Mouse (Mus musculus): ENCODE measurements around the gene Nphs1. TPM values are rescaled to one million over a fixed set of nuclear protein-coding genes. Genes with fewer than 3 reads are reported as not detected.

Nphs1 gene
- polyA plus RNA-seq (2015; fragmentation: Nextera tagmentation; extraction: Ambion mirVana), result 3.7 and 5.7 TPM in 2 replicates

- peaks cover 97% of the 10 kb centered on the region for H3K27me3 ChIP-seq (replicated peaks)
- peaks cover 25% of the 10 kb centered on the region for H3K4me1 ChIP-seq
- peak within 1 kb of the TSS; percentile 46 for H3K4me2 ChIP-seq
- ATAC-seq (ENCODE audit: insufficient read depth, low FRiP score, low read depth), result peak; percentile 76; the same call in 1 of the 2 replicates
- H3K27ac ChIP-seq, result peak within 1 kb of the TSS; percentile 48
- WGBS, result 2% methylated on average over 16 of the region's 16 CpGs
- H3K9me3 ChIP-seq, result no peaks in the 10 kb centered on the region
- no peak within 1 kb of the TSS for H3K9ac ChIP-seq
- peak within 1 kb of the TSS; percentile 24 for H3K4me3 ChIP-seq (replicated peaks)
- H3K36me3 ChIP-seq, result no peaks in the 10 kb centered on the region
These were observed at the start of gene Nphs1, which contains the start of gene Kirrel2 for GRCm38 (mm10) chr7:30457629-30458330. Gene Nphs1, plus strand, starts transcription at chr7:30458315. Gene Kirrel2, minus strand, starts transcription at chr7:30457690.

GRCm38 (mm10) chr7:30408639-30409038 is 49.5 kb upstream of the Nphs1 start:
- H3K9ac ChIP-seq, result no peak overlapping the region
- no peak overlapping the region for H3K4me2 ChIP-seq
- no peaks in the 10 kb centered on the region for H3K36me3 ChIP-seq
- ATAC-seq (ENCODE audit: insufficient read depth, low FRiP score, low read depth), result no peak
- H3K4me1 ChIP-seq, result no peaks in the 10 kb centered on the region
- no peak overlapping the region for H3K27ac ChIP-seq
- no peaks in the 10 kb centered on the region for H3K27me3 ChIP-seq (replicated peaks)
- 79% methylated on average over 3 of the region's 3 CpGs for WGBS
- no peak overlapping the region for H3K4me3 ChIP-seq (replicated peaks)
- no peaks in the 10 kb centered on the region for H3K9me3 ChIP-seq

GRCm38 (mm10) chr7:30409789-30410188 is 48.3 kb upstream of the Nphs1 start:
- 34% methylated on average over 2 of the region's 2 CpGs for WGBS
- Histone ChIP-seq H3K27ac (no peak overlapping the region), H3K9ac (no peak overlapping the region), H3K4me2 (no peak overlapping the region), H3K27me3 (replicated peaks) (no peaks in the 10 kb centered on the region), H3K36me3 (no peaks in the 10 kb centered on the region), H3K4me1 (no peaks in the 10 kb centered on the region), H3K9me3 (no peaks in the 10 kb centered on the region), H3K4me3 (replicated peaks) (no peak overlapping the region)
- no peak for ATAC-seq (ENCODE audit: insufficient read depth, low FRiP score, low read depth)

- Histone ChIP-seq H3K27me3 (replicated peaks) (no peaks in the 10 kb centered on the region), H3K36me3 (no peaks in the 10 kb centered on the region), H3K27ac (no peak overlapping the region), H3K4me2 (no peak overlapping the region), H3K9me3 (no peaks in the 10 kb centered on the region), H3K4me3 (replicated peaks) (no peak overlapping the region), H3K9ac (no peak overlapping the region), H3K4me1 (no peaks in the 10 kb centered on the region)
- WGBS, result 60% methylated on average over 3 of the region's 3 CpGs
- ATAC-seq (ENCODE audit: insufficient read depth, low FRiP score, low read depth), result no peak
These were observed 47.1 kb upstream of the Nphs1 start for GRCm38 (mm10) chr7:30411023-30411422.

- Histone ChIP-seq H3K36me3 (no peaks in the 10 kb centered on the region), H3K4me1 (no peaks in the 10 kb centered on the region), H3K27me3 (replicated peaks) (no peaks in the 10 kb centered on the region), H3K9ac (no peak overlapping the region), H3K27ac (0 out of 2 replicates have a peak overlapping the region, but pooled peaks have one; percentile 31), H3K4me3 (replicated peaks) (no peak overlapping the region), H3K9me3 (no peaks in the 10 kb centered on the region), H3K4me2 (no peak overlapping the region)
- peak; percentile 18; the same call in 1 of the 2 replicates for ATAC-seq (ENCODE audit: insufficient read depth, low FRiP score, low read depth)
- WGBS, result 44% methylated on average over 4 of the region's 4 CpGs
These were observed 45.4 kb upstream of the Nphs1 start for GRCm38 (mm10) chr7:30412735-30413147.

- WGBS, result 60% methylated on average over 5 of the region's 5 CpGs
- Histone ChIP-seq H3K9me3 (no peaks in the 10 kb centered on the region), H3K27me3 (replicated peaks) (no peaks in the 10 kb centered on the region), H3K27ac (0 out of 2 replicates have a peak within 1 kb of the TSS, but pooled peaks have one; percentile 31), H3K4me2 (no peak within 1 kb of the TSS), H3K4me1 (no peaks in the 10 kb centered on the region), H3K9ac (no peak within 1 kb of the TSS), H3K36me3 (no peaks in the 10 kb centered on the region), H3K4me3 (replicated peaks) (0 out of 2 replicates have a peak within 1 kb of the TSS, but pooled peaks have one; percentile 1)
- no peak for ATAC-seq (ENCODE audit: insufficient read depth, low FRiP score, low read depth)
These were observed 44.5 kb upstream of the Nphs1 start, which contains the start of gene Tyrobp for GRCm38 (mm10) chr7:30413596-30413995. Gene Tyrobp, plus strand, starts transcription at chr7:30413760.

GRCm38 (mm10) chr7:30417856-30418255 is 40.3 kb upstream of the Nphs1 start:
- Histone ChIP-seq H3K27ac (no peak overlapping the region; the same call in 1 of the 2 replicates), H3K4me3 (replicated peaks) (no peak overlapping the region), H3K9me3 (no peaks in the 10 kb centered on the region), H3K4me2 (no peak overlapping the region), H3K9ac (no peak overlapping the region), H3K36me3 (no peaks in the 10 kb centered on the region), H3K27me3 (replicated peaks) (no peaks in the 10 kb centered on the region), H3K4me1 (peaks cover 12% of the 10 kb centered on the region; the same call in 1 of the 2 replicates)
- no peak for ATAC-seq (ENCODE audit: insufficient read depth, low FRiP score, low read depth)
- 71% methylated on average over 9 of the region's 9 CpGs for WGBS

GRCm38 (mm10) chr7:30419561-30420499 is 38.3 kb upstream of the Nphs1 start, which contains the start of gene Hcst:
Gene Hcst, minus strand, starts transcription at chr7:30419854.
- no peak for ATAC-seq (ENCODE audit: insufficient read depth, low FRiP score, low read depth)
- Histone ChIP-seq H3K9me3 (no peaks in the 10 kb centered on the region), H3K27ac (no peak within 1 kb of the TSS), H3K27me3 (replicated peaks) (no peaks in the 10 kb centered on the region), H3K36me3 (no peaks in the 10 kb centered on the region), H3K4me3 (replicated peaks) (no peak within 1 kb of the TSS), H3K9ac (no peak within 1 kb of the TSS), H3K4me1 (peaks cover 12% of the 10 kb centered on the region; the same call in 1 of the 2 replicates), H3K4me2 (no peak within 1 kb of the TSS)
- 65% methylated on average over 10 of the region's 10 CpGs for WGBS

- Histone ChIP-seq H3K36me3 (no peaks in the 10 kb centered on the region), H3K9ac (no peak overlapping the region), H3K9me3 (no peaks in the 10 kb centered on the region), H3K4me1 (peaks cover 12% of the 10 kb centered on the region; the same call in 1 of the 2 replicates), H3K4me2 (no peak overlapping the region), H3K27me3 (replicated peaks) (no peaks in the 10 kb centered on the region), H3K27ac (no peak overlapping the region), H3K4me3 (replicated peaks) (no peak overlapping the region)
- no peak for ATAC-seq (ENCODE audit: insufficient read depth, low FRiP score, low read depth)
- WGBS, result 67% methylated on average over 3 of the region's 3 CpGs
These were observed 37.4 kb upstream of the Nphs1 start for GRCm38 (mm10) chr7:30420673-30421072.

- Histone ChIP-seq H3K4me1 (peaks cover 12% of the 10 kb centered on the region; the same call in 1 of the 2 replicates), H3K27me3 (replicated peaks) (no peaks in the 10 kb centered on the region), H3K36me3 (no peaks in the 10 kb centered on the region), H3K4me2 (peak within 1 kb of the TSS; percentile 99), H3K9ac (peak within 1 kb of the TSS; percentile 41), H3K27ac (peak within 1 kb of the TSS; percentile 68), H3K4me3 (replicated peaks) (peak within 1 kb of the TSS; percentile 59), H3K9me3 (no peaks in the 10 kb centered on the region)
- 9% methylated on average over 31 of the region's 31 CpGs for WGBS
- ATAC-seq (ENCODE audit: insufficient read depth, low FRiP score, low read depth), result 0 out of 2 replicates have a peak, but pooled peaks have one; percentile 30
These were observed 36.8 kb upstream of the Nphs1 start, which contains the start of gene Nfkbid for GRCm38 (mm10) chr7:30421175-30421889. Gene Nfkbid, plus strand, starts transcription at chr7:30421732.

- under 1% methylated on average over 45 of the region's 45 CpGs for WGBS
These were observed 36.2 kb upstream of the Nphs1 start for GRCm38 (mm10) chr7:30421890-30422435.

More at GRCm38 (mm10) chr7:30421890-30422435, 36.2 kb upstream of the Nphs1 start:
- Histone ChIP-seq H3K9me3 (no peaks in the 10 kb centered on the region), H3K27ac (peak overlapping the region; percentile 68), H3K4me2 (peak overlapping the region; percentile 99), H3K4me1 (peaks cover 12% of the 10 kb centered on the region; the same call in 1 of the 2 replicates), H3K9ac (peak overlapping the region; percentile 41), H3K36me3 (no peaks in the 10 kb centered on the region), H3K27me3 (replicated peaks) (no peaks in the 10 kb centered on the region), H3K4me3 (replicated peaks) (peak overlapping the region; percentile 59)
- ATAC-seq (ENCODE audit: insufficient read depth, low FRiP score, low read depth), result peak; percentile 80
